Mouse (Mus musculus): Measurements from ENCODE around the gene Fjx1.

The Fjx1 gene

GRCm38 (mm10) chr2:102426434-102426833 lies 25.9 kb downstream of the Fjx1 start:
- no peak for DNase-seq (ENCODE audit: low spot score in 2 of 2)

GRCm38 (mm10) chr2:102416149-102416743 lies 36.1 kb downstream of the Fjx1 start:
- peak in 1 of 2 experiments; percentile 13 for DNase-seq (ENCODE audit: low spot score in 2 of 2)

- DNase-seq (ENCODE audit: low spot score in 2 of 2), result no peak
Measured at GRCm38 (mm10) chr2:102412738-102413137, 39.6 kb downstream of the Fjx1 start.

GRCm38 (mm10) chr2:102410615-102411014 lies 41.7 kb downstream of the Fjx1 start:
- no peak for DNase-seq (ENCODE audit: low spot score in 2 of 2)

- DNase-seq (ENCODE audit: low spot score in 2 of 2), result no peak
Measured at GRCm38 (mm10) chr2:102409741-102410140, 42.6 kb downstream of the Fjx1 start.

GRCm38 (mm10) chr2:102407363-102408184 lies 44.7 kb downstream of the Fjx1 start, which contains the start of gene Trim44:
Gene Trim44, minus strand, starts transcription at chr2:102407828.
- DNase-seq (ENCODE audit: low spot score in 2 of 2), result peak in 1 of 2 experiments; percentile 15

GRCm38 (mm10) chr2:102406324-102407304 lies 45.7 kb downstream of the Fjx1 start:
- peak in 1 of 2 experiments; percentile 38 for DNase-seq (ENCODE audit: low spot score in 2 of 2)

GRCm38 (mm10) chr2:102403982-102404381 lies 48.3 kb downstream of the Fjx1 start:
- DNase-seq (ENCODE audit: low spot score in 2 of 2), result no peak

- DNase-seq (ENCODE audit: low spot score in 2 of 2), result no peak
Measured at GRCm38 (mm10) chr2:102403306-102403705, 49.0 kb downstream of the Fjx1 start.

GRCm38 (mm10) chr2:102401352-102401692 lies 51.0 kb downstream of the Fjx1 start:
- DNase-seq (ENCODE audit: low spot score in 2 of 2), result no peak

GRCm38 (mm10) chr2:102400605-102401351 lies 51.5 kb downstream of the Fjx1 start:
- DNase-seq (ENCODE audit: low spot score in 2 of 2), result peak; percentile 66 to 79

- no peak for DNase-seq (ENCODE audit: low spot score in 2 of 2)
Measured at GRCm38 (mm10) chr2:102399864-102400604, 52.3 kb downstream of the Fjx1 start.

All from cerebellum, postnatal 4 days (tissue).